Mouse (Mus musculus) megakaryocyte, embryonic 14.5 days (primary cell): ENCODE results near the gene Galnt6. TPM values are rescaled to one million over a fixed set of nuclear protein-coding genes. Genes with fewer than 3 reads are reported as not detected.

Source experiments
- H3K27me3 ChIP-seq: replicated peaks from 2 replicates; pipeline ENCODE3; 2012; ENCODE audit warnings: inconsistent platforms
- H3K36me3 ChIP-seq: replicated peaks from 2 replicates; pipeline ENCODE3; 2012; ENCODE audit warnings: low read length, inconsistent platforms, mixed read lengths
- H3K4me1 ChIP-seq: 2 replicates; pipeline ENCODE4 v1.6.1; 2012; ENCODE audit warnings: inconsistent platforms
- H3K4me3 ChIP-seq: replicated peaks from 2 replicates; pipeline ENCODE3; 2012; ENCODE audit warnings: moderate library complexity, mild to moderate bottlenecking, inconsistent platforms
- H3K9me3 ChIP-seq: 2 replicates; pipeline ENCODE4 v1.6.1; 2012; ENCODE audit warnings: inconsistent platforms
- FLI1 ChIP-seq: IDR thresholded peaks from 2 replicates; pipeline ENCODE4 v1.6.1; 2012; ENCODE audit warnings: low read length, inconsistent platforms, mixed read lengths
- GATA1 ChIP-seq: IDR thresholded peaks from 3 replicates; pipeline ENCODE4 v1.6.1; 2012; ENCODE audit warnings: mixed read lengths, low read length, inconsistent platforms, borderline replicate concordance
- polyA plus RNA-seq: library from polyadenylated mRNA; stranded (reverse); fragments of >175 nt; gene quantifications from 2 replicates; pipeline ENCODE4 v1.2.3, GENCODE M21; 2012; ENCODE audit warnings: low replicate concordance; ENCODE audit not compliant: insufficient read depth

Gene Galnt6
- polyA plus RNA-seq, 1 experiment, result 2.3 TPM

- Histone ChIP-seq H3K36me3 (peaks cover 81% of the 10 kb centered on the region), H3K4me1 (peaks cover 70% of the 10 kb centered on the region), H3K27me3 (no peaks in the 10 kb centered on the region), H3K4me3 (no peak overlapping the region), H3K9me3 (no peaks in the 10 kb centered on the region)
- no peak for TF ChIP-seq GATA1
- TF ChIP-seq FLI1, result no peak
Measured at GRCm38 (mm10) chr15:100651610-100652009, 77.6 kb downstream of the Galnt6 start.

GRCm38 (mm10) chr15:100650111-100650510 is 79.1 kb downstream of the Galnt6 start:
- TF ChIP-seq GATA1, result no peak
- no peak for TF ChIP-seq FLI1
- no peaks in the 10 kb centered on the region for H3K9me3 ChIP-seq
- H3K4me3 ChIP-seq, result no peak overlapping the region
- H3K27me3 ChIP-seq, result no peaks in the 10 kb centered on the region
- H3K4me1 ChIP-seq, result peaks cover 70% of the 10 kb centered on the region
- H3K36me3 ChIP-seq, result peaks cover 84% of the 10 kb centered on the region

DNA sequence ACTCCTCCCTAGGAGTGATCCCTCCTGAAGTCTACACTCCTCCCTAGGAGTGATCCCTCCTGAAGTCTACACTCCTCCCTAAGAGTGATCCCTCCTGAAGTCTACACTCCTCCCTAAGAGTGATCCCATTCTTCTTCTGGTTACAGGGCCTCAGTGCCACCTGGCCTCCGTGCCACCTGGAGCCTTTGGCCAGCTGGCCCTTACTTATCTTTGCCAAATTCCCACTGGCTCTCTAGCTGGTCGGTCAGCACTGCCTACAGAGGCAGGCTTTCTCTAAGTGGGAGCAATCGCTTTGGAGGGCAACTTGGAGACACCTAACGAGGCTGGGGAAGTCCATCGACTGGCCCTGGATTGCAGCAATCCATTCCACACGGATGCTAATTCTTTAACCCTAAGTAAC is 83.0 kb downstream of the Galnt6 start:
- Histone ChIP-seq H3K4me1 (peaks cover 75% of the 10 kb centered on the region), H3K27me3 (no peaks in the 10 kb centered on the region), H3K9me3 (no peaks in the 10 kb centered on the region), H3K4me3 (no peak overlapping the region), H3K36me3 (peaks cover 86% of the 10 kb centered on the region)
- TF ChIP-seq GATA1 (no peak), FLI1 (no peak)

DNA sequence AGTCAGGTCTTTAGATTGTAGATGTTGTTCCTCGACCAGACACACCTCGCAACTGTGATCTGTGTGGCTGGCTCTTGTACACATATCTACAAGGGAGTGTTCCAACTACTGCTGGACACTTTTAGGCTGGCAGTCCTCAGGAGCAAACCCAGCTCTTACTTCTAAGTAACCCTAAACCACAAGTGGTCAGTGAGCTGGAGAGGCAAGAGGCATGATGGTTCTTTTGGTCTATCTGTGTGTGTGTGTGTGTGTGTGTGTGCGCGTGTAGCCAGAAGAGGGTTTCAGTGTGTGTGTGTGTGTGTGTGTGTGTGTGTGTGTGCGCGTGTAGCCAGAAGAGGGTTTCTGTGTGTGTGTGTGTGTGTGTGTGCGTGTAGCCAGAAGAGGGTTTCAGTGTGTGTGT is 86.7 kb downstream of the Galnt6 start:
- Histone ChIP-seq H3K36me3 (peaks cover 73% of the 10 kb centered on the region), H3K4me3 (no peak overlapping the region), H3K9me3 (no peaks in the 10 kb centered on the region), H3K27me3 (no peaks in the 10 kb centered on the region), H3K4me1 (peaks cover 87% of the 10 kb centered on the region)
- TF ChIP-seq GATA1 (no peak), FLI1 (no peak)

Other genes starting within 250 kb of the Galnt6 start
- 0.46 TPM in 1 of 2 replicates, not detected in the other for gene Csrnp2, start 233.9 kb downstream of the Galnt6 start, polyA plus RNA-seq
- gene Tfcp2, start 177.4 kb downstream of the Galnt6 start, polyA plus RNA-seq, result 3.0 TPM in 1 of 2 replicates, not detected in the other
- 1.6 and 2.9 TPM in 2 replicates for gene Pou6f1, start 129.4 kb downstream of the Galnt6 start, polyA plus RNA-seq
- 28.5 and 32.0 TPM in 2 replicates for gene Dazap2, start 114.0 kb downstream of the Galnt6 start, polyA plus RNA-seq
- gene Smagp, start 92.4 kb downstream of the Galnt6 start, polyA plus RNA-seq, result 57.2 and 75.5 TPM in 2 replicates
- 2,082 and 2,619 TPM in 2 replicates for gene Bin2, start 59.8 kb downstream of the Galnt6 start, polyA plus RNA-seq
- gene Cela1, start 41.5 kb downstream of the Galnt6 start, polyA plus RNA-seq, result 12.5 and 23.0 TPM in 2 replicates
- gene Slc4a8, start 32.4 kb upstream of the Galnt6 start, polyA plus RNA-seq, result 0.02 TPM in 1 of 2 replicates, not detected in the other
- not detected in 2 replicates for gene Scn8a, start 140.5 kb upstream of the Galnt6 start, polyA plus RNA-seq